Mouse (Mus musculus) CD8-positive naive resting alpha-beta T cell, adult 2 months (primary cell): ENCODE measurements around the gene Tmprss13.

ENCODE experiments used
- DNase-seq, 2 experiments: peaks; one replicate each; pipeline ENCODE4 v3.0.0; 2022; ENCODE audit warnings: low read depth in 2 of 2, low spot score in 2 of 2

The Tmprss13 gene

DNA sequence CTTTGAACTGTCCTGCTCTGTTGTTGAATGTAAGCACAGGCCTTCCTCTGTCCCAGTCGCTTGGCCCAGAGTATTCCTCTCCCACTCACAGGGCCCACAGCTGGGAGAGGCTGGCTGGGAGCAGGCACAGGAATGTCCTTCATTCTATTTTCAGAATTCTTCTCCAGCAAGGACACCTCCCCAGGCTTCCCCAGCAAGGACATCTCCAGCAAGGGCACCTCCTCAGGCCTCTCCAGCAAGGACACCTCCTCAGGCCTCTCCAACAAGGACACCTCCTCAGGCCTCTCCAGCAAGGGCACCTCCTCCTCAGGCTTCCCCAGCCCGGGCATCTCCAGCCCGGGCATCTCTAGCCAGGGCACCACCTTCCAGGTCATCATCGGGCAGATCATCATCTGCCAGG lies 9.4 kb downstream of the Tmprss13 start:
- DNase-seq: no peak

DNA sequence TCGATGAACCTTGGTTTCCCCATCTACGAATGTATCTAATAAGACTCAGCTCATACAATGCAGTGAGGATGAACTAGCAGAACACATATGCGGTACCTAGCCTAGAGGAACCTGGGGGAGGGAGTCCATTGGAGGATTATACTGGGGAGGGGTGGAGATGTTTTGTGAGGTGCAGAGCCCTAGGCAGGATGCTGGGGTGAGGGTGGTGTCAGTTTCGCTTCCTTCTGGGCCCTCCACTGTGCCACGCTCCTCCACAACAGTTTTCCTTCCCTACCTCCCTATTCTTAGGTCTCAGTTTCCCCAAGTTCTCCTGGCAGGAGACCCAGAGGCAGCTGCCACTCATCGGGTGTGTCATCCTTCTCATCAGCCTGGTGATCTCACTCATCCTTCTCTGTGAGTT lies 10.7 kb downstream of the Tmprss13 start:
- no peak for DNase-seq

DNA sequence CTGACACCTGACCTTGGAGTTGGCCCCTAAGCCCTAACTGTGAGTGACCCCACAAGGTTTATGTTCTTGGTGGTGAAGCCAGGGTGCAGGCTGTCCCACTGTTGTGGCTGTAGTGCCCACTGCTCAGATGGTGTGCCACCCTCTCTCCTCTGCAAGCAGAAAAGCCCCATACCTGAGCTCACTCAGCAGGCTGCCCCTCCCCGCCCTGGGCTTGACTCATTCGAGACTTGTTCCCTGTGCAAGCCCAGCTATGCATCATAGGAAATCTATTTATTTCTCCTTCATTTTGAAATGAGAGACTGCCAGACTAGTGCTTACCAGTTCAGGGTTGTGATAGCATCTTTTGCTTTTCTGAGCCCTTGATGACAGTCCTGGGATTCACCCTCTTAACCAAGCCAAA lies 18.5 kb downstream of the Tmprss13 start:
- DNase-seq: no peak

DNA sequence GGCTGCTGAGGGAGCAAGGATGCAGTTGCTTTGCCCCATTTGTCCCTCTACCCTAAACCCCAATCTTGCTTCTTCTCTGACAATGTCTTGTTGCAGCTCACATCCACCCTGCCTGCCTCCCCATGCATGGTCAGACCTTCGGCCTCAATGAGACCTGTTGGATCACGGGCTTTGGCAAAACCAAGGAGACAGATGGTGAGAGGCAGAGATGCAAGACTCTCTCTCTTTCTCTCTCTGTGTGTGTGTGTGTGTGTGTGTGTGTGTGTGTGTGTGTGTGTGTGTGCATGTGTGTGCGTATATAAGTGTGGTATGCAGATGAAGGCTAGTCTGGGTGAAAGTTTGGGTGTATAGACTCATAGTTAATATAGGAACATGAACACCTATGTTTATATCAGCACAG lies 24.2 kb downstream of the Tmprss13 start:
- DNase-seq: no peak

DNA sequence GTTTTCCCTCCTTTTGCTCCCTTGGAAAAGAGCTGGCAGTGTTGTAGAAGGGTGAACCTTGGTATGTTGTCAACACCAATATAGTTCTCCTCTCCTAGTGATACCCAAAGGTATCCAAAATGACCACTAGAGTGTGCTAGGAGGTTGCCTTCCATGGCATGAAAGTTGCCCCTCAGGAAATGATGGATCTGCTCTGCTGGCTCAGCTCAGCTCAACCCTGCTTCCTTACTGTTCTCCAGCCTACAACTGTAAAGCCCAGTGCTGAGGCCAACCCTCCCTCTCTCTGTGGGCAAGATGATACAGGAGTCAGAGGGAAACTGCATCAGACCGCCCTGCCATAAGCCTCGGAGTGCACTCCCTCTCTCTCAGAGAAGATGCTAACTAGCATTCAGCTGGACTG lies 26.6 kb downstream of the Tmprss13 start:
- no peak for DNase-seq

DNA sequence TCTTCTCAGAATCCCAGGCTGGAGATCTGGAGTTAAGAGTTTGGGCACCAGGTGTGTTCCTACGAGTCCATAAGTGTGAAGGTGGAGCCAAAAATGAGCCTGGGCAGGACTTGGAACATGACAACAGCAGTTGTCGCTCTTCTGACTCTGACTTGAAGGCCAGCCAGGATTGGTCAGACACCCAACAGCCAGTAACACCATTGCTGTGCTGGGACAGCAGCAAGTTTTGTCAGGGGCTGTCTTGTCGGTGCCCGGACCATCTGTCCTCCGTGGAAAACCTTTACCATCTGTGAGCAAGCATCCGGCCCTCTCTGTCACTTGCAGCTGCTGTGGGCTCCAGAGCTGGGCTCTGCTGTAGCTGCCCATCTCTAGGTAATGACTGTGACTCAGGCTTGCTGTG lies 27.4 kb downstream of the Tmprss13 start:
- no peak for DNase-seq

DNA sequence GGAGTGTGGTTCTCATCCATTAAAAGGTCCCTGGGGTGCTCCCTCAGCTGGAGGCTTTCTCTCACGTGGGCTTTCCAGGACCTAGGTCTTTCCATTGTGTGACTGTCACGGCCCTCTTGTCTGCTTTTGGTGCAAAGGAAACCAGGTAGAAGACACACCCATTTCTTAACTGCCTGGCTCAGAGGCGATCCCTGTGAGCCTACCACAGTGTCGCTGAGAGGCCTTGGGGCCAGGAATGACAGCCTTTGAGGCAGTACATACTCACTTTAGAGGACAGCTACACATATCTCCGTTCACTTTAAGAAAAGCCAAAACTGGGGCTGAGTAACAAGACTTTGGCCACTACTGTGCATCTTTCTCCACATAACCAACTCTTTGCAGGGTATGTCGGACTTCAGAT lies 29.7 kb downstream of the Tmprss13 start:
- DNase-seq: no peak

DNA sequence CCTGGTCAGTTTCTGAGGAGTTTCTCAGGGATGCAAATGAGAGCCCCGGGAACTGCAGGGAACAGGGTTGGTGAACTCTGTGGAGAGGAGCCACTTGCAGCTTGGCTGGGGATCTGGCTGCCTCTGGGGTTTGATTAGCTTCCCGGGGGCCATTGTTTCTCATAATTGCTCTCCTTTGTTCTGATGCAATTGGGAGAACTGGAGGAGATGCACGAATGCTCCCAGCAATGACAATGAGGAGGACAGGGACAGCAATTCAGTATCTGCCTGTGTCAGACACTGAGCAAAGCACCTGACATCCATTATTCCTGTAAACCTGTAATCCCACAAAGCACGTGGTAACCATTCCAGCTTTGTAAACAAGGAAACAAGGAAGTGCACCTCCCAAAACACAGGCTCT lies 30.3 kb downstream of the Tmprss13 start:
- DNase-seq: no peak

DNA sequence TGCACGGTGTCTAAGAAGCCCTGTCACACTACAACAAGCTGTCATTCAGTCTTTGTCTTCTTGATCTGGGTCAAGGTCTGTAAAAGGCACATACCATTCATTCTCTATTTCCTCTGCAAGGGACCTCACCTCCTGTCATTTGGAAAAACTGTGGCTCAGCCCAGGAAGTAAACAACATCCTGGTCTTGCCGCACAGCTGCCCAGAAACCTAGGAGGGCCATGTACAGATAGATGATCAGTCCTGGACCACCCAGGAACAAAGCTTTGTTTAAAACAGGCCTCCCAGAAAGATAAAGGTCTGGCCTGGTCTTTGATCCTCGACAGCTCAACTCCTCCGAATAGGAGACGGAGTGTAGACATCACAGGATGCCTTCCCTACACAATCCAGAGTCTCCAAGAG lies 31.0 kb downstream of the Tmprss13 start:
- no peak for DNase-seq

DNA sequence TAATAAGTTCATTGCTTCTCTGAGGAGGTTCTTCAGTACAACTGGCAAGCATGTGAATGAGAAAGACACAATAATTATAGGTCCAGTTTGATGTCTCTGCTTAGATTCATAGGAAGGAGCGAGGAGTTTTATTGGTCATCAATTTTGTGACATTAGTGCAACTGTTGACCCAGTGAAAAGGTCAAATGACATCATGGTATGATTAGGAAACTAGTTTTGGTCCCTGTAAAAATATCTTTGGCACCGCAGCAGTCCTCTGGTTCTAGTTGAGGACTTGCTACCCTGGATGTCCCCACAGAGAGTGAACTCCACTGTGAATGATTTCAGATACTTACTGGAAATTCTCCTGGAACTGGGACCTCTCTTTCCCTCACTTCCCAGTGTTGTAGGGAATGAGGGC lies 36.3 kb downstream of the Tmprss13 start:
- no peak for DNase-seq

DNA sequence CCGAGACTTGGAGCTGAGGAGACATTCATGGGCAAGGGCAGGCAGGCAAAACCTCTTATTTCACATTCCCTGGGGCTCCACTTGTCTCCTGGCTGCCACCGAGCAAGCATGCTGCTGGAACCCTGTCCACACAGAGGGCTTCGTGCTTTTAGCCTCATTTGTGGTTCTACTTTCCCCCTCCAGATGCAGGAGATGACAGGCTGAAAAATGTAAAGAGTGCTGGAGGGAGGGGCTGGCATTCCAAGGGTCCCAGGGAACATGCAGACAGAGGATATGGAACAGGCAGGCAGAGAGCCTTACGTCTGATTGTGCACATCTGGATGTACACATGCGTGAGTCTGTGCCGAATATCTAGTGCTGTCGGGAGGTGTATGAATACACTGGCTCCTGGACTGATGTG lies 39.5 kb downstream of the Tmprss13 start:
- DNase-seq: no peak

DNA sequence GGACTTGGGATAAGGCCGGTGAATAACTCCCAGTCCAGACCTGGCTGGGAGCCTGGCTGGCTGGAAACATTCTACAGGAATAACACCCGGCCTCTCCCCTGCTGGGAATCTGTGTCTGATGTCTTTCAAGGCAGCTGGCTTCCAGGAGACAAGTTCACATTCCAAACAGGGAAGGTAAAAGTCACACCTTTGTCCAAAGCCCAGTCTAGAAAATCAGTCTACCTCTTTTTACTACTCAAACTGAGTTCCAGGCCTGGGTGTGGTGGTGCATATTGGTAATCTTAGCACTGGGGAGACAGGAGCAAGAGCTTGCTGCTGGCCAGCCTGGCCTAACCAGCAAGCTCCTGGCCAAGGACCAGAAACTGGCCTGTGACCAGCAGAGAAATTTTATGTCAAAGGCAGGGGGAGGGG lies 43.2 kb downstream of the Tmprss13 start:
- no peak for DNase-seq

DNA sequence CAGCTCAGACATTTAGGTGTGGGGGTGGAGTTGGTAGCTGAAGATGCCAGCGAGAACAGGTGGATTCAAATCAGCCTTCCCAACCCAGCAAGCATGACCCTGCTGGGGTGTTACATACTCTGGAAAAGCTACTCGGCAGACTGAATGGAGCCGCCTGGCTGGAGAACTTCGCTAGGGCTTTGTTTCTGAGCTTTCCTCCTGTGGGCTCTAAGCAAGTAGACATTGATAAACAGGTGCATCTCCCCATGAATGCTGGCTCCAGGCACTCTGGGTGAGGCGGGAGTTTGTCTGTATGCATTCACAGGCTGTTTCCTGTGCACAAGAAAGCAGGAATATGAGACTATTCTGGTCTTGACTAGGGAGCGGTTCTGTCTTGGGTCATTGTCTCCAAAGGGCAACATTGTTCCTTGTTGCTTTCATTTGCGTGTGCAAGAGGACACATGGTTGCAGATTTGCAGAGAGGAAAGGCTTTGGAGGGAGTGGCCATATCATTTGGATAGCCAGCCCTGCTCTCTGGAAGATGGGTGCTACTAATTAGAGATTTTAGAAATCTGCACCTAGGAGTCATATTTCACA lies 44.8 kb downstream of the Tmprss13 start:
- DNase-seq: no peak

DNA sequence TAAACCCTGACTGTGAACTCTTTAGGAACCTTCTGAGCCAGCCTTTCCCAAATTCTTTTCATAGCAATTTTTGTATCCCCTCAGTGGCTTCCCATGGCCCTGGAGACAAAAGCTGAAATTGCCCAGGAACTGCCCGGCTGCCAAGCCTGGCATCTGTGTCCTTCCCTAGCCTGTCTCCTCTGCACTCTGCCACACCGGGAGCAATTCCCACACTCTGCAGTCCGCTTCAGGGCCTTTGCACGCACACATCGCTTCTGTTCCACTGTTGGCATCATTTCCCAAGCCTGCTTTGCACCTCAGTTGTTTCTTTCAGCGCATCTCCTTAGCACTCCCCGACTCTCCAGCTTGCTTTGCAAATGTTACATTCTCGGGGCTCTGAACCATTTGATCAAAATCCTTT lies 48.8 kb downstream of the Tmprss13 start:
- no peak for DNase-seq

DNA sequence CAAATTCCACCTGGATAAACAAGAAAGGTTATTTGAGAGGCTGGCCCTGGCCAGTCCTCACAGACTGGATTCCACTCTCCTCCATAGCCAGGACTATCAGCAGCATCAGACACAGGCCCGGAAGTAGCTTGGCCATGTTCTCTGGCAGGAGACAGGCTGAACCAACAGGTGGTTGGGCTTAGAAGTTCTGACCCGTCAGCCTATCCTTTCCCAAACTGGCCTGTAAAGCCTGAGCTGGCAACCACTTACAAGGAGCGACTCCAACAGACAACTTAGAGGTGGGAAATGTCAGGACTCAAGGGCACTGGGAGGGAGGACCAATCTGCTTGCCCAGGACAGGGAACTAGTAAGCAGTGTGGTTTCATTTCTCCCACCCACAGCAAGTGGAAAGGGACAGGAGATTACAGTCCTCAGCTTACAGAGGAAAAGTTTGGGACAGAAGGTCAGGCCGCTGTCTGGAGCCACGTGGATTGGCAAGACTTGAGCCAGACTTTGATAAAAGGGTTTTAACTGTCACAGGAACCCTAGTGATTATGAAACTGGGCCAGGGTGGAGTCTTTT lies 49.5 kb downstream of the Tmprss13 start:
- no peak for DNase-seq

DNA sequence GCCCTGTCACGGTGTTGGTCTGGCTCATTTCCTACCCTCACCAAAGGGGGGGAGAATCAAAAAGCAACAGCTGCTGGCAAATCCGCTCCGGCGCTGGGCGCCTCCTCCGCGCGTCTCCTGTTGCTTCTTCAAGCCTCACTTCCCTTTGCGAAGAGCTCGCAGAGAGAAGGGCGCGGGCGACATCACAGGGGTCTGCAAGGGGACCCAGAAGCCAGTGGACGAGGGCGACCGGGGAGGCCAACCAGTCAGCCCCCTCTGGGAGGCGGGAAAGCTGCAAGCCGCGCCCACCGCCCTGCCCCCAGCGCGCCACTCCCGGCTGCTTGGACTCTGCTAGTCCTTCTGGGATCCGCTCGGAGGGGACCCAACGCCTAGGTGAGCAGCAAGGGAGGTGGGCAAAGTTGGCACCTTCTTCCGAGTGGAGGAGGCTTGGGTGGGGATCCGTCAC lies 51.2 kb downstream of the Tmprss13 start, which contains the start of gene Fxyd6:
Gene Fxyd6, plus strand, starts transcription at position 69 of the 445 bp plus-strand sequence.
- no peak for DNase-seq

DNA sequence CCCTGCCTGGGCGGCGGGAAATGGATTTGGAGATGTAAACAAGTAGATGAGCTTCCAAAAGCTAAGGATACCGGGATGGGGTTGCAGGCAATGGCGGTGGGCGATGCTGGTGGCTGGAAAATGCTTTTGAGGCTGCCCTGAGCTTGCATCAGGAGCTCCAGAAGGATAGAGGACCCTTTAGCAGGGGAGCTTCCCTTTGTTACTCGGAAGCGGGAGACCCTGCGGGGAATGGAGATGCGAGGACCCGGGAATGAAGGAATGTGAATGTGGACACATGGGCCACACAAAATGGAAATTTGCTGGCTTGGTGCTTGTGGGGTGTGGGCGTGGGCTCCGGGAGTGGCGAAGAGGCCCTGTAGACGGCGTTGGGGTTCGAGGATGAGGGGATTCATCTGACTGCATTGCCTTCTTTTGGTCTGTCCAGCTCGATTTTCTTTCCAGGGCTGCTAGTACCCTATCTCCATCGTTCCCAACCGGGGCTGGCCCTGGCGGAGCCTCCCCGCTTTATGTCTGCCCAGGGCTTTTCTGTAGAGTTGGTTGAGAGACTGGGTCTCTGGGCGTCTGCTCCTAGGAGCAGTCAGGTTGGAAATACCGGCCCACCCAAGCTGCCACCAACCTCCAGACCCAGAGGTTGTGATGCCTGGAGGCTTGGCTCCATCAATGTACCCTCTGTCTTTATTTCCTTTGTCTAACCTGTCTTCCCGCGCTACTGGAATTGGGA lies 51.9 kb downstream of the Tmprss13 start:
- no peak for DNase-seq

DNA sequence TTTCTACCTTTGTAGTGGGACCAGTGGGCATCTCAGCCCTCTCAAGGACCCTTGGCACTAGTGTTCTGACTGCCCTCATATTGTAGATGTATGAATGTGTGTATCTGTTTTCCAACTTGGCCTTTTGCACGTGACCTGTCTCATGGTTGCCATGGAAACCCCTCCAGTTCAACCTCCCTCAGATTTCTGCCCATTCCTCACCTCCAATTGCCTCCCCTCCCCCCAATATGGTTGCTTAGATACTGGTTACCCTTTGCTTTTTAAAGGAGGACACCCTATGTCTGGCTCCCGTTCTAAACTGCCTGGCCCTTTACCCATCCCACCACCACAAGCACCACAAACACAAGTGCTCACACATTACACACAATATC lies 52.4 kb downstream of the Tmprss13 start:
- no peak for DNase-seq

DNA sequence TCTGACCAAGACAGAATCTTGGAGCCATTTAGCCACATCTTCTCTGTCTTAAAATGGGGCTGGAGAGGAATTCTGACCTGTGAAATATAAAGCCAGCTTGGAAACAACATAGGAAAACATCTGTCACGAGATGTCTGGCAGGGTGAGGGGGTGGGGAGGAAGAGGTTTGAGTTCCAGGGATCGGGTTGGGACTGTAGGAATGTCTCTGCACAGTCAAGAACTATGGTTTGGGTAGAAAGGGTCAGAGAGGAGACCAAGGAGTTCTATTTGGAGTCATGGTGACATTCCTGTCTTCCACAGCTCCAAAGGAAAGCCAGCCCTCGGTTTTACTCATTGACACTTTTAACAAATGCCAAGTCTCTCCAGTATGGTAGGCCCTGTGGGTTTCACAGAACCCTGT lies 55.0 kb downstream of the Tmprss13 start:
- DNase-seq: no peak

DNA sequence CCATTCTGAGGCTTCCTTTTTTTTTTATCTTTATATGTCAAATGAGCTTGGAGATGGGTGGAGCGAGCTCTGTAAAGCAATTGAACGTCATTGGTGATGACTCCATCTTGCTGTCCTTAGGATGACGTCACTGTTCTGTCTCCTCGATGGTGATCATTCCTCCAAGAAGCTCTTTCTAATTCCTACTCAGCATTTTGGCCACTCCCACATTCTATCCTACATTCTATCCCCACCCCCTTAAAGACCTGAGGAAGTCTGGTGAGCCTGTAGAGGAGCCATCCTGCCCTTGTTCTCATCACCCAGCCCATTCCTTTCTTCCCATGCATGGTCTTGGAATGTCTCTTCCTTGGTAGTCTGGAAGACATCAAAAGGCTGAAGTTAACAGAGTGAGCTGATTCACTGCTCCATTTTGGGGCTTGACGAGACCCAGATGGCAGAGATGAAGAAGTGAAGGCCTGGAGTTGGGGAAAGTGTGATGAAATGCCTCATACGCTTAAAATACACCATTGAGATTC lies 56.1 kb downstream of the Tmprss13 start:
- DNase-seq: no peak

DNA sequence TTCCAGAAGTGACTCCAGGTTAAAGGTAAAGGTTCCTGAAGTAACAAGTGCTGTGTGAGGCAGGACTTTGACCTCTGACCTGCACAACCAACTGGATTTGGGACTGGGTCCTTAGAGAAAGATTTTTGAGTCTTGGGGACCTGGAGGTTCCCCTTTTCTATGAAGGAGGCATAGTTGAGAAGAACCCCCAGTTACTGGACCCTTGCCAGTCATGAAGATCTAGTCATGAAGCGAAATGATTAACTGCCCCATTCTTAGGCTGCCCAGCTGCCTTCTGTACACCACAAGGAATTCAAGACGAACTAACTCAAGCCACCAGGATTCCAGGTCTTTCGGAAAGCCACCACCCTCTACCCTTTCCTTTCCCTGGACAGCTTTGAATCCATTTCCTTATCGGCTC lies 57.5 kb downstream of the Tmprss13 start:
- no peak for DNase-seq

DNA sequence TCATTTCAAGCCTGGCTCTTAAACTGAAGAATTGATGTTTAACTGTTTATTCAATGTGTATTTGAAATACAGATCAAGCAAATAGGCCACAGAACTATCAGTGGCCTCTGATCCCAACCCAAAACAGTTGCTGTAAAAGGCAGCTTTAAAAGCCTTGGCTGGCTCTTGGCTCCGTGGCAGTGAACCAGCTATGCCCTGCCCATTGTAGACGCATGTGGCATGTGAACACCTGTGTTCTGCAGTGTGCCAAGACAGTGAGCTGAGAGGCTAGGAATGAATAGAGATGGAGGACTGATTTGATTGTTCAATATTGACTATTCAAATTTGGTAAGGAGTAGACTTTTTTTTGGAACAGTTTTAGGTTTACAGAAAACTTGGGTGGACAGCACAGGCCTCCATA lies 58.0 kb downstream of the Tmprss13 start:
- DNase-seq: no peak
